Mouse (Mus musculus) erythroblast, embryonic 14.5 days (primary cell): ENCODE measurements around the gene Tspo. TPM values are rescaled to one million over a fixed set of nuclear protein-coding genes. Genes with fewer than 3 reads are reported as not detected.

Experiments used
- H3K27me3 ChIP-seq: 2 replicates; pipeline ENCODE4 v1.6.1; 2012; ENCODE audit warnings: inconsistent platforms; ENCODE audit not compliant: control insufficient read depth
- H3K36me3 ChIP-seq: 2 replicates; pipeline ENCODE4 v1.6.1; 2012; ENCODE audit warnings: mild to moderate bottlenecking, inconsistent platforms; ENCODE audit not compliant: control insufficient read depth
- H3K4me1 ChIP-seq: 2 replicates; pipeline ENCODE4 v1.6.1; 2012; ENCODE audit warnings: inconsistent platforms; ENCODE audit not compliant: control insufficient read depth
- H3K4me3 ChIP-seq: replicated peaks from 2 replicates; pipeline ENCODE3; 2012; ENCODE audit warnings: moderate library complexity, mild to moderate bottlenecking, inconsistent platforms
- H3K9me3 ChIP-seq: 2 replicates; pipeline ENCODE4 v1.6.1; 2012; ENCODE audit warnings: low read length, inconsistent platforms, mixed read lengths; ENCODE audit not compliant: control insufficient read depth
- GATA1 ChIP-seq: IDR thresholded peaks from 2 replicates; pipeline ENCODE4 v1.6.1; 2012; ENCODE audit warnings: low read length, inconsistent platforms, mixed read lengths
- TAL1 ChIP-seq: IDR thresholded peaks from 3 replicates; pipeline ENCODE4 v1.6.1; 2012; ENCODE audit warnings: low read length, inconsistent platforms, mixed read lengths
- polyA plus RNA-seq: library from polyadenylated mRNA; stranded (reverse); fragments of >175 nt; gene quantifications from 2 replicates; pipeline ENCODE4 v1.2.3, GENCODE M21; 2012

Gene Tspo
- polyA plus RNA-seq, 1 experiment = 75.0 TPM

- TF ChIP-seq TAL1 (no peak), GATA1 (no peak)
- H3K9me3 ChIP-seq = no peaks in the 10 kb centered on the region
Measured at GRCm38 (mm10) chr15:83535890-83536231, 27.5 kb upstream of the Tspo start.

GRCm38 (mm10) chr15:83538855-83539254 is 24.5 kb upstream of the Tspo start:
- Histone ChIP-seq H3K27me3 (no peaks in the 10 kb centered on the region; the same call in 1 of the 2 replicates), H3K9me3 (no peaks in the 10 kb centered on the region), H3K36me3 (no peaks in the 10 kb centered on the region), H3K4me3 (no peak overlapping the region), H3K4me1 (no peaks in the 10 kb centered on the region; the same call in 1 of the 2 replicates)
- TF ChIP-seq TAL1 = no peak
- no peak for TF ChIP-seq GATA1

More at GRCm38 (mm10) chr15:83535890-83536231, 27.5 kb upstream of the Tspo start:
- H3K27me3 ChIP-seq = peaks cover 11% of the 10 kb centered on the region
- H3K4me1 ChIP-seq = peaks cover 2% of the 10 kb centered on the region
- no peak overlapping the region for H3K4me3 ChIP-seq
- no peaks in the 10 kb centered on the region for H3K36me3 ChIP-seq

- no peaks in the 10 kb centered on the region; the same call in 1 of the 2 replicates for H3K36me3 ChIP-seq
- H3K27me3 ChIP-seq = no peaks in the 10 kb centered on the region; the same call in 1 of the 2 replicates
- no peak overlapping the region for H3K4me3 ChIP-seq
- no peaks in the 10 kb centered on the region for H3K9me3 ChIP-seq
- no peaks in the 10 kb centered on the region; the same call in 1 of the 2 replicates for H3K4me1 ChIP-seq
- no peak for TF ChIP-seq TAL1
- TF ChIP-seq GATA1 = no peak
Measured at GRCm38 (mm10) chr15:83539905-83540304, 23.5 kb upstream of the Tspo start.

- no peaks in the 10 kb centered on the region; the same call in 1 of the 2 replicates for H3K27me3 ChIP-seq
- H3K4me1 ChIP-seq = no peaks in the 10 kb centered on the region
- H3K9me3 ChIP-seq = no peaks in the 10 kb centered on the region
- H3K36me3 ChIP-seq = peaks cover 18% of the 10 kb centered on the region
- TF ChIP-seq GATA1 (no peak), TAL1 (no peak)
- no peak overlapping the region for H3K4me3 ChIP-seq
Measured at GRCm38 (mm10) chr15:83541647-83542287, 21.6 kb upstream of the Tspo start.

- TF ChIP-seq TAL1 = no peak
- no peak for TF ChIP-seq GATA1
- H3K9me3 ChIP-seq = no peaks in the 10 kb centered on the region
- no peak overlapping the region for H3K4me3 ChIP-seq
- H3K4me1 ChIP-seq = peaks cover 2% of the 10 kb centered on the region; the same call in 1 of the 2 replicates
- H3K27me3 ChIP-seq = no peaks in the 10 kb centered on the region
- H3K36me3 ChIP-seq = peaks cover 61% of the 10 kb centered on the region
Measured at GRCm38 (mm10) chr15:83546029-83546428, 17.4 kb upstream of the Tspo start.

- no peaks in the 10 kb centered on the region for H3K27me3 ChIP-seq
- no peaks in the 10 kb centered on the region for H3K9me3 ChIP-seq
- peaks cover 69% of the 10 kb centered on the region for H3K36me3 ChIP-seq
- peaks cover 2% of the 10 kb centered on the region; the same call in 1 of the 2 replicates for H3K4me1 ChIP-seq
- TF ChIP-seq GATA1 = no peak
- TF ChIP-seq TAL1 = no peak
- no peak overlapping the region for H3K4me3 ChIP-seq
Measured at GRCm38 (mm10) chr15:83547144-83547543, 16.2 kb upstream of the Tspo start.

- H3K4me3 ChIP-seq = no peak overlapping the region
- no peaks in the 10 kb centered on the region for H3K9me3 ChIP-seq
- TF ChIP-seq GATA1 (no peak), TAL1 (no peak)
- peaks cover 77% of the 10 kb centered on the region for H3K36me3 ChIP-seq
- H3K4me1 ChIP-seq = peaks cover 9% of the 10 kb centered on the region
- no peaks in the 10 kb centered on the region for H3K27me3 ChIP-seq
Measured at GRCm38 (mm10) chr15:83550137-83550536, 13.3 kb upstream of the Tspo start.

- H3K36me3 ChIP-seq = peaks cover 40% of the 10 kb centered on the region
- H3K4me1 ChIP-seq = peaks cover 22% of the 10 kb centered on the region
- H3K4me3 ChIP-seq = no peak overlapping the region
- no peaks in the 10 kb centered on the region for H3K27me3 ChIP-seq
- H3K9me3 ChIP-seq = no peaks in the 10 kb centered on the region
- TF ChIP-seq TAL1 = no peak
- no peak for TF ChIP-seq GATA1
Measured at GRCm38 (mm10) chr15:83553831-83554230, 9.6 kb upstream of the Tspo start.

- Histone ChIP-seq H3K4me1 (peaks cover 24% of the 10 kb centered on the region), H3K9me3 (no peaks in the 10 kb centered on the region), H3K36me3 (peaks cover 25% of the 10 kb centered on the region), H3K4me3 (peak overlapping the region; percentile 94), H3K27me3 (no peaks in the 10 kb centered on the region)
- TF ChIP-seq GATA1 (peak; percentile 66; the same call in 1 of the 2 replicates), TAL1 (no peak)
Measured at GRCm38 (mm10) chr15:83555161-83555974, 8.0 kb upstream of the Tspo start.
